Comparison of ENCODE assay signal across 8 mouse cellular contexts in genomic region chr11:84523321-84523831, GRCm38 (mm10). TPM values are rescaled to one million over a fixed set of nuclear protein-coding genes. Genes with fewer than 3 reads are reported as not detected.
A peak's percentile ranks its signal among the peaks of the same experiment; 100 is the strongest.
DNase-seq lines count a peak whose midpoint lies in the region; ATAC-seq and TF ChIP-seq lines count a peak whose summit lies in the region.
"Had no signal": no experiment of that assay in that cellular context is flagged by ENCODE, and none has a peak within 500 bp of the region (broad histone marks: within the 10 kb centered on the region; RNA-seq: fewer than 3 reads in every experiment).

No protein-coding gene starts in this region.

- H3K27me3 ChIP-seq in lung, postnatal 0 days (replicated peaks; ENCODE audit: insufficient read depth, low read length): peaks cover 99% of the 10 kb centered on the region
- H3K27me3 ChIP-seq in embryonic facial prominence, embryonic 12.5 days: peaks cover 92% of the 10 kb centered on the region
- H3K27me3 ChIP-seq in kidney, embryonic 15.5 days: peaks cover 100% of the 10 kb centered on the region
- peaks cover 97% of the 10 kb centered on the region for H3K27me3 ChIP-seq in stomach, embryonic 15.5 days (replicated peaks)

- ATAC-seq in lung, postnatal 0 days: no peak
- ATAC-seq in embryonic facial prominence, embryonic 12.5 days (ENCODE audit: insufficient number of reproducible peaks, insufficient read depth, low FRiP score, low TSS enrichment): no peak
- ATAC-seq in kidney, embryonic 15.5 days (replicated peaks; ENCODE audit: low FRiP score): no peak
- ATAC-seq in stomach, embryonic 15.5 days (ENCODE audit: insufficient read depth, low FRiP score, low read depth): no peak
- ATAC-seq in megakaryocyte progenitor cell, adult 5-6 weeks (replicated peaks; ENCODE audit: poor library complexity): no peak
- ATAC-seq in erythroid progenitor cell, adult 5-6 weeks (replicated peaks; ENCODE audit: low FRiP score, poor library complexity, severe bottlenecking): no peak

- no peak for TF ChIP-seq EP300 in lung, postnatal 0 days (IDR thresholded peaks at IDR 0.05)

- no peak overlapping the region for H3K9ac ChIP-seq in lung, postnatal 0 days (replicated peaks; ENCODE audit: low read depth)
- no peak overlapping the region for H3K9ac ChIP-seq in embryonic facial prominence, embryonic 12.5 days
- peak overlapping the region; percentile 71 for H3K9ac ChIP-seq in kidney, embryonic 15.5 days
- H3K9ac ChIP-seq in stomach, embryonic 15.5 days: no peak overlapping the region

- TF ChIP-seq CTCF in lung, postnatal 0 days (IDR thresholded peaks at IDR 0.05): no peak

- DNase-seq in lung, postnatal 0 days (ENCODE audit: low spot score): no peak
- DNase-seq in lung, postnatal 25 days (ENCODE audit: low spot score): no peak

- peaks cover 29% of the 10 kb centered on the region; the same call in 1 of the 2 replicates for H3K4me1 ChIP-seq in lung, postnatal 0 days (ENCODE audit: insufficient read depth, low read depth, low read length)
- H3K4me1 ChIP-seq in embryonic facial prominence, embryonic 12.5 days: peaks cover 20% of the 10 kb centered on the region
- peaks cover 59% of the 10 kb centered on the region for H3K4me1 ChIP-seq in kidney, embryonic 15.5 days
- H3K4me1 ChIP-seq in stomach, embryonic 15.5 days: peaks cover 35% of the 10 kb centered on the region

- WGBS in lung, postnatal 0 days: 3% methylated on average over 16 of the region's 16 CpGs
- WGBS in embryonic facial prominence, embryonic 12.5 days: 1% methylated on average over 16 of the region's 16 CpGs
- WGBS in kidney, embryonic 15.5 days: under 1% methylated on average over 16 of the region's 16 CpGs
- 2% methylated on average over 16 of the region's 16 CpGs for WGBS in stomach, embryonic 15.5 days

- H3K36me3 ChIP-seq in lung, postnatal 0 days (ENCODE audit: insufficient read depth, low read length): no peaks in the 10 kb centered on the region
- no peaks in the 10 kb centered on the region for H3K36me3 ChIP-seq in embryonic facial prominence, embryonic 12.5 days
- H3K36me3 ChIP-seq in kidney, embryonic 15.5 days: no peaks in the 10 kb centered on the region
- no peaks in the 10 kb centered on the region for H3K36me3 ChIP-seq in stomach, embryonic 15.5 days

- no peaks in the 10 kb centered on the region for H3K9me3 ChIP-seq in lung, postnatal 0 days (ENCODE audit: low read length)
- no peaks in the 10 kb centered on the region for H3K9me3 ChIP-seq in embryonic facial prominence, embryonic 12.5 days
- no peaks in the 10 kb centered on the region for H3K9me3 ChIP-seq in kidney, embryonic 15.5 days (replicated peaks)
- no peaks in the 10 kb centered on the region for H3K9me3 ChIP-seq in stomach, embryonic 15.5 days

- H3K4me3 ChIP-seq in lung, postnatal 0 days (ENCODE audit: low read depth, low read length): peak overlapping the region; percentile 31; the same call in 1 of the 2 replicates
- peak overlapping the region; percentile 16; the same call in 1 of the 2 replicates for H3K4me3 ChIP-seq in embryonic facial prominence, embryonic 12.5 days
- H3K4me3 ChIP-seq in kidney, embryonic 15.5 days (replicated peaks): peak overlapping the region; percentile 63
- H3K4me3 ChIP-seq in stomach, embryonic 15.5 days (replicated peaks): peak overlapping the region; percentile 3; the same call in 1 of the 2 replicates

- H3K27ac ChIP-seq in lung, postnatal 0 days (ENCODE audit: low read length): no peak overlapping the region
- no peak overlapping the region for H3K27ac ChIP-seq in embryonic facial prominence, embryonic 12.5 days
- H3K27ac ChIP-seq in kidney, embryonic 15.5 days: peak overlapping the region; percentile 91
- no peak overlapping the region for H3K27ac ChIP-seq in stomach, embryonic 15.5 days
- H3K27ac ChIP-seq: heart, adult 2 months had no signal

- peak overlapping the region; percentile 69; the same call in 1 of the 2 replicates for H3K4me2 ChIP-seq in lung, postnatal 0 days (replicated peaks; ENCODE audit: low read depth, low read length)
- no peak overlapping the region for H3K4me2 ChIP-seq in embryonic facial prominence, embryonic 12.5 days (replicated peaks)
- peak overlapping the region; percentile 82 for H3K4me2 ChIP-seq in kidney, embryonic 15.5 days
- no peak overlapping the region for H3K4me2 ChIP-seq in stomach, embryonic 15.5 days

RNA-seq across cellular contexts. Expression of gene Lhx1, which starts 2.0 kb away (rescaled TPM):
- 0.26 TPM in 2 replicates for polyA plus RNA-seq in lung, postnatal 0 days (2015; fragmentation: Nextera tagmentation; extraction: Ambion mirVana)
- polyA plus RNA-seq in embryonic facial prominence, embryonic 12.5 days (2016; fragmentation: Nextera tagmentation; extraction: Ambion mirVana): 0.55 and 0.60 TPM in 2 replicates
- 36.0 and 37.3 TPM in 2 replicates for polyA plus RNA-seq in kidney, embryonic 15.5 days (2015; fragmentation: Nextera tagmentation; extraction: Ambion mirVana)
- polyA plus RNA-seq in stomach, embryonic 15.5 days (2015; fragmentation: Nextera tagmentation; extraction: Ambion mirVana): 0.40 and 0.42 TPM in 2 replicates
- not detected in 2 replicates for total RNA-seq in megakaryocyte progenitor cell, adult 5-6 weeks (2015)
- total RNA-seq in megakaryocyte progenitor cell, adult 5-6 weeks (2017): 0.07 TPM in 1 of 2 replicates, not detected in the other
- not detected in 2 replicates for total RNA-seq in erythroid progenitor cell, adult 5-6 weeks (2015; ENCODE audit: low replicate concordance)
- not detected in 2 replicates for total RNA-seq in erythroid progenitor cell, adult 5-6 weeks (2017; ENCODE audit: low replicate concordance)
- total RNA-seq: heart, adult 2 months had no signal
- polyA plus RNA-seq: heart, adult 2 months had no signal

RNA-seq across cellular contexts. Expression of gene Aatf, which starts 10.1 kb away (rescaled TPM):
- polyA plus RNA-seq in lung, postnatal 0 days (2015; fragmentation: Nextera tagmentation; extraction: Ambion mirVana): 19.4 and 20.9 TPM in 2 replicates
- 53.8 and 53.9 TPM in 2 replicates for polyA plus RNA-seq in embryonic facial prominence, embryonic 12.5 days (2016; fragmentation: Nextera tagmentation; extraction: Ambion mirVana)
- polyA plus RNA-seq in kidney, embryonic 15.5 days (2015; fragmentation: Nextera tagmentation; extraction: Ambion mirVana): 59.8 and 60.4 TPM in 2 replicates
- 50.4 and 60.4 TPM in 2 replicates for polyA plus RNA-seq in stomach, embryonic 15.5 days (2015; fragmentation: Nextera tagmentation; extraction: Ambion mirVana)
- 56.9 and 60.5 TPM in 2 replicates for total RNA-seq in megakaryocyte progenitor cell, adult 5-6 weeks (2015)
- 98.8 and 108 TPM in 2 replicates for total RNA-seq in megakaryocyte progenitor cell, adult 5-6 weeks (2017)
- total RNA-seq in erythroid progenitor cell, adult 5-6 weeks (2015; ENCODE audit: low replicate concordance): 5.4 and 15.5 TPM in 2 replicates
- total RNA-seq in erythroid progenitor cell, adult 5-6 weeks (2017; ENCODE audit: low replicate concordance): 5.4 and 19.7 TPM in 2 replicates

Comparison
In these comparisons a context has a peak if more than half of its experiments do, and no peak if none do; other contexts are left out.
1. H3K4me2 ChIP-seq: peak in lung, postnatal 0 days (single experiment) and kidney, embryonic 15.5 days (single experiment); none in embryonic facial prominence, embryonic 12.5 days (single experiment) and stomach, embryonic 15.5 days (single experiment).
2. H3K4me3 ChIP-seq: peak in every context shown above with its lines; median percentile 63 in kidney, embryonic 15.5 days; 31 in lung, postnatal 0 days; 16 in embryonic facial prominence, embryonic 12.5 days; 3 in stomach, embryonic 15.5 days.
3. RNA of gene Lhx1, which starts 2.0 kb away (polyA plus RNA-seq): 36.0 to 37.3 TPM in kidney, embryonic 15.5 days; 0.55 to 0.60 TPM in embryonic facial prominence, embryonic 12.5 days, 0.40 to 0.42 TPM in stomach, embryonic 15.5 days and 0.26 TPM in lung, postnatal 0 days; every median in the first group is over 10 times any median in the second.